Mouse (Mus musculus) thymus, adult 2 months (tissue): ENCODE data around the gene Cps1.

Experiments used
- CTCF ChIP-seq: fragments of 200-500 bp; IDR thresholded peaks from 2 replicates; pipeline ENCODE4 v1.5.1; 2012; ENCODE audit warnings: mild to moderate bottlenecking, control low read depth, low read length, moderate library complexity, borderline replicate concordance; ENCODE audit not compliant: control insufficient read depth, poor library complexity, insufficient read depth; ENCODE audit errors: extremely low read depth
- POLR2A ChIP-seq: fragments of 200-500 bp; IDR thresholded peaks from 2 replicates; pipeline ENCODE4 v1.6.1; 2012; ENCODE audit warnings: mild to moderate bottlenecking, low read length, control low read depth, moderate library complexity; ENCODE audit not compliant: control insufficient read depth, poor library complexity, insufficient read depth; ENCODE audit errors: extremely low read depth

DNA sequence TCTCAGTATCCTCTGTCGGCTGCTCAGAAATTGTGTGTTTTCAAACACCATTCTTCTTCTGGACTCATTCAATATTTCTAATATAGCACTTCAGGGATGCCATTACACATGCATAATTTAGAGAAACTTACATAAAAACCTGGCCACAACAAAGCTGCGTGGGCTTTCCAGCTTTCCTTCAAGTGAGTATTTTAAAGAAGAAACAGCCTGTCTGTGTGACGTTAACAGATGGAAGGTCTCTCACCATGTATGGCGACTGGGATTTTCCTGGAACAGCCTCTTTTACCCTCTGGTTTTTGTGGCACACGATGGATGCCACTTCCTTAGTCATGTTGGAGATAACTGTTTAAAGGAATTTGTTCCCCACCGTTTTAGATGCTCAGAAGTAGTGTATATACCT is 60.7 kb downstream of the Cps1 start:
- no peak for TF ChIP-seq POLR2A
- TF ChIP-seq CTCF = no peak
